In the genomic region with DNA sequence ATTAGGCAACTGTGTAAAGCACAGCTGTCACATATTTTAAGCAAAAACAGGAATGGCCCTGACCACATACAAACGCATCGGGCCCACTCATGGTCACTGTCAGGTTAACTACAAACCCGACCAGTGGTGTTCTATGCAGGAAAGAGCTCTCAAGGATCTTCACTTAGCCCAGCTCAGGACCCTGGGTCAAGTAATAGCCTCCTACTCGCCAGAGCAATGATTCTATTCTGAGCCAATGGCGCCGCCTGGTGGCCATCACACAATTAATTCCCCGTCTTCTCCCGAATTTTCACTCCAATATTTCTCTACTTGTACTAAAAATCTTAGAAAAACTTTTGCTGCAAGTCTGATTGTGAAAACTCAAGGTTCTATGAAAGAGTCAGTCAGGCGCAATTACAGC, we compare ENCODE assay signal across 8 mouse cellular contexts. TPM values are rescaled to one million over a fixed set of nuclear protein-coding genes. Genes with fewer than 3 reads are reported as not detected.
DNase-seq lines count a peak whose midpoint lies in the region; ATAC-seq and TF ChIP-seq lines count a peak whose summit lies in the region.

No protein-coding gene starts in this region.

- no peaks in the 10 kb centered on the region for H3K9me3 ChIP-seq in hindbrain, embryonic 11.5 days (ENCODE audit: control insufficient read depth, low read length)
- no peaks in the 10 kb centered on the region for H3K9me3 ChIP-seq in hindbrain, embryonic 13.5 days
- H3K9me3 ChIP-seq in E14TG2a.4 (ENCODE audit: low read length), result peaks cover 18% of the 10 kb centered on the region
- H3K9me3 ChIP-seq in embryonic facial prominence, embryonic 11.5 days (replicated peaks; ENCODE audit: control insufficient read depth, low read length), result no peaks in the 10 kb centered on the region
- no peaks in the 10 kb centered on the region for H3K9me3 ChIP-seq in midbrain, embryonic 14.5 days (ENCODE audit: control insufficient read depth, low read length)

- H3K27ac ChIP-seq in hindbrain, embryonic 11.5 days (ENCODE audit: low read depth, low read length), result no peak overlapping the region
- no peak overlapping the region for H3K27ac ChIP-seq in hindbrain, embryonic 13.5 days
- H3K27ac ChIP-seq in bone marrow macrophage, adult 2 months (ENCODE audit: insufficient read depth, low read depth, low read length), result no peak overlapping the region
- no peak overlapping the region for H3K27ac ChIP-seq in embryonic facial prominence, embryonic 11.5 days (replicated peaks; ENCODE audit: low read depth, low read length)
- H3K27ac ChIP-seq in midbrain, embryonic 14.5 days (replicated peaks; ENCODE audit: low read depth, low read length), result no peak overlapping the region

- no peaks in the 10 kb centered on the region for H3K27me3 ChIP-seq in hindbrain, embryonic 11.5 days (ENCODE audit: control insufficient read depth, insufficient read depth, low read length)
- H3K27me3 ChIP-seq in hindbrain, embryonic 13.5 days, result no peaks in the 10 kb centered on the region
- H3K27me3 ChIP-seq in E14TG2a.4 (ENCODE audit: insufficient read depth, low read length), result peaks cover 13% of the 10 kb centered on the region
- H3K27me3 ChIP-seq in embryonic facial prominence, embryonic 11.5 days (ENCODE audit: control insufficient read depth, insufficient read depth, low read length), result no peaks in the 10 kb centered on the region
- H3K27me3 ChIP-seq in midbrain, embryonic 14.5 days (ENCODE audit: control insufficient read depth, insufficient read depth, low read length), result no peaks in the 10 kb centered on the region

- no peak for TF ChIP-seq POLR2A in bone marrow macrophage, adult 2 months (IDR thresholded peaks at IDR 0.05; ENCODE audit: borderline replicate concordance, low read depth, low read length)

- H3K36me3 ChIP-seq in hindbrain, embryonic 11.5 days (ENCODE audit: control insufficient read depth, insufficient read depth, low read length), result no peaks in the 10 kb centered on the region
- H3K36me3 ChIP-seq in hindbrain, embryonic 13.5 days, result peaks cover 17% of the 10 kb centered on the region
- H3K36me3 ChIP-seq in E14TG2a.4 (ENCODE audit: insufficient read depth, low read length), result no peaks in the 10 kb centered on the region
- H3K36me3 ChIP-seq in embryonic facial prominence, embryonic 11.5 days (replicated peaks; ENCODE audit: control insufficient read depth, insufficient read depth, low read depth, low read length), result no peaks in the 10 kb centered on the region
- peaks cover 2% of the 10 kb centered on the region; the same call in 1 of the 2 replicates for H3K36me3 ChIP-seq in midbrain, embryonic 14.5 days (ENCODE audit: control insufficient read depth, insufficient read depth, low read length)

- ATAC-seq in hindbrain, embryonic 11.5 days (ENCODE audit: low FRiP score), result peak; percentile 51; the same call in 1 of the 2 replicates
- no peak for ATAC-seq in hindbrain, embryonic 13.5 days (ENCODE audit: low FRiP score)
- ATAC-seq in embryonic facial prominence, embryonic 11.5 days (replicated peaks; ENCODE audit: insufficient number of reproducible peaks, low FRiP score, low TSS enrichment, low read depth), result no peak
- no peak for ATAC-seq in midbrain, embryonic 14.5 days (ENCODE audit: low FRiP score, low TSS enrichment)

- H3K4me3 ChIP-seq in hindbrain, embryonic 11.5 days (ENCODE audit: low read depth, low read length), result no peak overlapping the region
- no peak overlapping the region for H3K4me3 ChIP-seq in hindbrain, embryonic 13.5 days
- H3K4me3 ChIP-seq in E14TG2a.4 (replicated peaks; ENCODE audit: low read length), result no peak overlapping the region
- H3K4me3 ChIP-seq in bone marrow macrophage, adult 2 months (ENCODE audit: insufficient read depth, low read length), result no peak overlapping the region
- H3K4me3 ChIP-seq in embryonic facial prominence, embryonic 11.5 days (ENCODE audit: low read depth, low read length), result no peak overlapping the region
- H3K4me3 ChIP-seq in midbrain, embryonic 14.5 days (replicated peaks; ENCODE audit: low read depth, low read length), result no peak overlapping the region

- no peaks in the 10 kb centered on the region for H3K4me1 ChIP-seq in hindbrain, embryonic 11.5 days (replicated peaks; ENCODE audit: control insufficient read depth, insufficient read depth, low read length)
- no peaks in the 10 kb centered on the region for H3K4me1 ChIP-seq in hindbrain, embryonic 13.5 days (replicated peaks)
- H3K4me1 ChIP-seq in E14TG2a.4 (replicated peaks; ENCODE audit: low read depth, low read length), result peaks cover 12% of the 10 kb centered on the region
- no peaks in the 10 kb centered on the region for H3K4me1 ChIP-seq in bone marrow macrophage, adult 2 months (ENCODE audit: control insufficient read depth, insufficient read depth, low read length)
- H3K4me1 ChIP-seq in embryonic facial prominence, embryonic 11.5 days (ENCODE audit: control insufficient read depth, insufficient read depth, low read length), result no peaks in the 10 kb centered on the region
- H3K4me1 ChIP-seq in midbrain, embryonic 14.5 days (ENCODE audit: control insufficient read depth, insufficient read depth, low read length), result no peaks in the 10 kb centered on the region

- peak; percentile 62 for TF ChIP-seq CTCF in E14TG2a.4 (conservative IDR thresholded peaks at IDR 0.05; ENCODE audit: low read length)
- TF ChIP-seq CTCF in bone marrow macrophage, adult 2 months (IDR thresholded peaks at IDR 0.05; ENCODE audit: low read depth, low read length), result peak; percentile 88

- H3K9ac ChIP-seq in hindbrain, embryonic 11.5 days (ENCODE audit: low read depth, low read length), result no peak overlapping the region
- H3K9ac ChIP-seq in hindbrain, embryonic 13.5 days, result no peak overlapping the region
- H3K9ac ChIP-seq in embryonic facial prominence, embryonic 11.5 days (replicated peaks; ENCODE audit: low read length), result no peak overlapping the region
- H3K9ac ChIP-seq in midbrain, embryonic 14.5 days (replicated peaks; ENCODE audit: low read length), result no peak overlapping the region

- DNase-seq in hindbrain, embryonic 11.5 days (ENCODE audit: low spot score), result peak; percentile 83
- DNase-seq in embryonic facial prominence, embryonic 11.5 days (ENCODE audit: low spot score), result peak; percentile 79
- peak; percentile 65 for DNase-seq in kidney, postnatal 14 days
- peak; percentile 70 for DNase-seq in midbrain, embryonic 14.5 days
- DNase-seq in urinary bladder, postnatal 10 days (ENCODE audit: low spot score), result peak; percentile 33

- 29% methylated on average over 9 of the region's 9 CpGs for WGBS in hindbrain, embryonic 11.5 days
- 26% methylated on average over 9 of the region's 9 CpGs for WGBS in hindbrain, embryonic 13.5 days
- 21% methylated on average over 9 of the region's 9 CpGs for WGBS in embryonic facial prominence, embryonic 11.5 days
- 30% methylated on average over 9 of the region's 9 CpGs for WGBS in midbrain, embryonic 14.5 days

- H3K4me2 ChIP-seq in hindbrain, embryonic 11.5 days (replicated peaks; ENCODE audit: low read depth, low read length), result no peak overlapping the region
- H3K4me2 ChIP-seq in hindbrain, embryonic 13.5 days, result no peak overlapping the region
- no peak overlapping the region for H3K4me2 ChIP-seq in embryonic facial prominence, embryonic 11.5 days (ENCODE audit: low read depth, low read length)
- H3K4me2 ChIP-seq in midbrain, embryonic 14.5 days (ENCODE audit: low read length), result no peak overlapping the region

RNA-seq across cellular contexts. Expression of gene Scg5, which starts 21.3 kb away (rescaled TPM):
- 53.7 and 56.9 TPM in 2 replicates for polyA plus RNA-seq in hindbrain, embryonic 11.5 days (2014; fragmentation: Nextera tagmentation; extraction: Ambion mirVana)
- 187 and 196 TPM in 2 replicates for polyA plus RNA-seq in hindbrain, embryonic 13.5 days (2015; fragmentation: Nextera tagmentation; extraction: Ambion mirVana)
- polyA plus RNA-seq in bone marrow macrophage, adult 2 months (2012; ENCODE audit: insufficient read depth, insufficient read length, missing spikeins), result not detected in 2 replicates
- polyA plus RNA-seq in embryonic facial prominence, embryonic 11.5 days (2014; fragmentation: Nextera tagmentation; extraction: Ambion mirVana), result 11.1 and 15.7 TPM in 2 replicates
- 251 and 296 TPM in 2 replicates for polyA plus RNA-seq in midbrain, embryonic 14.5 days (2014; fragmentation: Nextera tagmentation; extraction: Ambion mirVana)

RNA-seq across cellular contexts. Expression of gene Arhgap11a, which starts 40.8 kb away (rescaled TPM):
- polyA plus RNA-seq in hindbrain, embryonic 11.5 days (2014; fragmentation: Nextera tagmentation; extraction: Ambion mirVana), result 6.4 and 9.0 TPM in 2 replicates
- polyA plus RNA-seq in hindbrain, embryonic 13.5 days (2015; fragmentation: Nextera tagmentation; extraction: Ambion mirVana), result 11.7 and 12.1 TPM in 2 replicates
- polyA plus RNA-seq in bone marrow macrophage, adult 2 months (2012; ENCODE audit: insufficient read depth, insufficient read length, missing spikeins), result 36.9 and 37.5 TPM in 2 replicates
- polyA plus RNA-seq in embryonic facial prominence, embryonic 11.5 days (2014; fragmentation: Nextera tagmentation; extraction: Ambion mirVana), result 6.3 and 7.9 TPM in 2 replicates
- 1.4 and 2.0 TPM in 2 replicates for polyA plus RNA-seq in midbrain, embryonic 14.5 days (2014; fragmentation: Nextera tagmentation; extraction: Ambion mirVana)

RNA-seq across cellular contexts. Expression of gene Grem1, which starts 49.2 kb away (rescaled TPM):
- 0.46 and 0.91 TPM in 2 replicates for polyA plus RNA-seq in hindbrain, embryonic 11.5 days (2014; fragmentation: Nextera tagmentation; extraction: Ambion mirVana)
- polyA plus RNA-seq in hindbrain, embryonic 13.5 days (2015; fragmentation: Nextera tagmentation; extraction: Ambion mirVana), result 1.7 and 1.8 TPM in 2 replicates
- polyA plus RNA-seq in bone marrow macrophage, adult 2 months (2012; ENCODE audit: insufficient read depth, insufficient read length, missing spikeins), result 0.89 and 2.2 TPM in 2 replicates
- polyA plus RNA-seq in embryonic facial prominence, embryonic 11.5 days (2014; fragmentation: Nextera tagmentation; extraction: Ambion mirVana), result 0.80 and 1.4 TPM in 2 replicates
- polyA plus RNA-seq in midbrain, embryonic 14.5 days (2014; fragmentation: Nextera tagmentation; extraction: Ambion mirVana), result 1.5 and 1.8 TPM in 2 replicates

Comparison
In these comparisons a context has a peak if more than half of its experiments do, and no peak if none do; other contexts are left out.
1. DNase-seq: peak in every context shown above with its lines; median percentile 83 in hindbrain, embryonic 11.5 days; 79 in embryonic facial prominence, embryonic 11.5 days; 70 in midbrain, embryonic 14.5 days; 65 in kidney, postnatal 14 days; 33 in urinary bladder, postnatal 10 days.
2. RNA of gene Scg5, which starts 21.3 kb away (polyA plus RNA-seq): 251 to 296 TPM in midbrain, embryonic 14.5 days, 187 to 196 TPM in hindbrain, embryonic 13.5 days, 53.7 to 56.9 TPM in hindbrain, embryonic 11.5 days and 11.1 to 15.7 TPM in embryonic facial prominence, embryonic 11.5 days; not detected in bone marrow macrophage, adult 2 months; every median in the first group is over 10 times any median in the second.